Comparison of ENCODE assay signal across 19 mouse cellular contexts in the genomic region with DNA sequence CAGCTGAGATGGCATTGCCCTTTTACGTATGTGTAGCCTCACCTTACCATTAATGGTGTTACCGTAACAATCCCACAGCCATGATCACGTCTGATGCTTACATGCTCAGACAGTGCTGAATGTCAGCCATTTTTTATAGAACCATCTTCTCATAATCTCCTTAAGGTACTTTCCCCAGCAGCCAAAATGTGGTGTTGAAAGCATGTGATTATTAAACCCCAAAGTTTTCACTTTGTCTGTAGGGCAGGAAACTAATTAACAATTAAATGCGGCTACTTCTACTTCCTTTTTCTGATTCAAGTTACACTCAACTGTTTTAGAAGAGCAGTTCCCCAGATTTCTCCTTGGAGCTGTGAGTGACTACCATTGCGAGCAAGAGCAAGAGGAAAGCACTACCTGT. TPM values are rescaled to one million over a fixed set of nuclear protein-coding genes. Genes with fewer than 3 reads are reported as not detected.
"Had no signal": no experiment of that assay in that cellular context is flagged by ENCODE, and none has a peak within 500 bp of the region (broad histone marks: within the 10 kb centered on the region; RNA-seq: fewer than 3 reads in every experiment).

A gene (plus strand): TSS at position 295 of the 400 bp plus-strand sequence.

- H3K4me1 ChIP-seq: limb, embryonic 15.5 days; midbrain, embryonic 15.5 days; neural tube, embryonic 13.5 days had no signal

- ATAC-seq: midbrain, embryonic 15.5 days had no signal

- H3K27me3 ChIP-seq: limb, embryonic 15.5 days; midbrain, embryonic 15.5 days; neural tube, embryonic 13.5 days had no signal

- H3K4me3 ChIP-seq: limb, embryonic 15.5 days; midbrain, embryonic 15.5 days; neural tube, embryonic 13.5 days had no signal

- H3K9me3 ChIP-seq: limb, embryonic 15.5 days; midbrain, embryonic 15.5 days; neural tube, embryonic 13.5 days had no signal

- H3K27ac ChIP-seq: limb, embryonic 15.5 days; liver, embryonic 14.5 days; midbrain, embryonic 15.5 days; neural tube, embryonic 13.5 days had no signal

- DNase-seq: kidney, adult 18-20 months; kidney, postnatal 25 days; layer of hippocampus, postnatal 36 days; lung, adult 18-20 months; right cerebral cortex, adult 18-20 months; right cerebral cortex, postnatal 25 days; thymus, adult 18-20 months; thymus, postnatal 14 days had no signal

- H3K36me3 ChIP-seq: limb, embryonic 15.5 days; midbrain, embryonic 15.5 days; neural tube, embryonic 13.5 days had no signal

RNA-seq across cellular contexts. Expression of the gene that starts here (rescaled TPM):
- total RNA-seq: layer of hippocampus, postnatal 36 days; left cerebral cortex, adult 8-10 months; left cerebral cortex, postnatal 25 days had no signal
- polyA plus RNA-seq: kidney, embryonic 14.5 days; limb, embryonic 11.5 days; limb, embryonic 15.5 days; liver, embryonic 14.5 days; lung, embryonic 16.5 days; midbrain, embryonic 11.5 days; midbrain, embryonic 15.5 days; neural tube, embryonic 13.5 days; small intestine, adult 2 months had no signal
